Mouse (Mus musculus) heart, embryonic 11.5 days (tissue): ENCODE data around the gene Cdh4. TPM values are rescaled to one million over a fixed set of nuclear protein-coding genes. Genes with fewer than 3 reads are reported as not detected.

ENCODE experiments used
- ATAC-seq: fragments of 200-750 bp; cut with Nextera tagmentation; replicated peaks from 2 replicates; pipeline ENCODE4 v1.8.0; 2017; ENCODE audit warnings: moderate library complexity; ENCODE audit not compliant: insufficient number of reproducible peaks, low FRiP score, low TSS enrichment
- H3K27ac ChIP-seq: fragments of 300-500 bp; sonication (generic); 2 replicates; pipeline ENCODE4 v1.5.1; 2014; ENCODE audit warnings: mild to moderate bottlenecking, low read depth, low read length
- H3K27me3 ChIP-seq: fragments of 300-500 bp; sonication (generic); 2 replicates; pipeline ENCODE4 v1.6.1; 2014; ENCODE audit warnings: mild to moderate bottlenecking, low read length, mixed read lengths; ENCODE audit not compliant: control insufficient read depth, insufficient read depth
- H3K36me3 ChIP-seq: fragments of 300-500 bp; sonication (generic); 2 replicates; pipeline ENCODE4 v1.6.1; 2014; ENCODE audit warnings: mild to moderate bottlenecking, low read length, moderate library complexity, mixed read lengths; ENCODE audit not compliant: control insufficient read depth, insufficient read depth
- H3K4me1 ChIP-seq: fragments of 300-500 bp; sonication (generic); 2 replicates; pipeline ENCODE4 v1.6.1; 2014; ENCODE audit warnings: low read length; ENCODE audit not compliant: control insufficient read depth, insufficient read depth
- H3K4me2 ChIP-seq: fragments of 300-500 bp; sonication (generic); 2 replicates; pipeline ENCODE4 v1.6.1; 2014; ENCODE audit warnings: mild to moderate bottlenecking, moderate library complexity
- H3K4me3 ChIP-seq: fragments of 300-500 bp; sonication (generic); 2 replicates; pipeline ENCODE4 v1.5.1; 2014; ENCODE audit warnings: low read depth, low read length
- H3K9ac ChIP-seq: fragments of 300-500 bp; sonication (generic); 2 replicates; pipeline ENCODE4 v1.6.1; 2014; ENCODE audit warnings: mild to moderate bottlenecking, low read depth, low read length, moderate library complexity
- H3K9me3 ChIP-seq: fragments of 300-500 bp; sonication (generic); replicated peaks from 2 replicates; pipeline ENCODE4 v1.6.1; 2016; ENCODE audit warnings: low read length; ENCODE audit not compliant: control insufficient read depth
- WGBS: fragments of 180-500 bp; shearing (Covaris S2); extraction: QIAGEN DNeasy Blood & Tissue Kit; methylation state at CpG from one replicate; pipeline ENCODE4 v1.1.7; 2014; ENCODE audit not compliant: insufficient replicate concordance; 5-methylcytosine and 5-hydroxymethylcytosine counted together
- polyA plus RNA-seq: library from polyadenylated mRNA; unstranded; fragments of >200 nt; fragmentation: Nextera tagmentation; extraction: Ambion mirVana; gene quantifications from 2 replicates; pipeline ENCODE4 v1.2.1, GENCODE M21; 2014

Gene Cdh4
- polyA plus RNA-seq, 1 experiment from 2014 or later = 0.56 TPM

DNA sequence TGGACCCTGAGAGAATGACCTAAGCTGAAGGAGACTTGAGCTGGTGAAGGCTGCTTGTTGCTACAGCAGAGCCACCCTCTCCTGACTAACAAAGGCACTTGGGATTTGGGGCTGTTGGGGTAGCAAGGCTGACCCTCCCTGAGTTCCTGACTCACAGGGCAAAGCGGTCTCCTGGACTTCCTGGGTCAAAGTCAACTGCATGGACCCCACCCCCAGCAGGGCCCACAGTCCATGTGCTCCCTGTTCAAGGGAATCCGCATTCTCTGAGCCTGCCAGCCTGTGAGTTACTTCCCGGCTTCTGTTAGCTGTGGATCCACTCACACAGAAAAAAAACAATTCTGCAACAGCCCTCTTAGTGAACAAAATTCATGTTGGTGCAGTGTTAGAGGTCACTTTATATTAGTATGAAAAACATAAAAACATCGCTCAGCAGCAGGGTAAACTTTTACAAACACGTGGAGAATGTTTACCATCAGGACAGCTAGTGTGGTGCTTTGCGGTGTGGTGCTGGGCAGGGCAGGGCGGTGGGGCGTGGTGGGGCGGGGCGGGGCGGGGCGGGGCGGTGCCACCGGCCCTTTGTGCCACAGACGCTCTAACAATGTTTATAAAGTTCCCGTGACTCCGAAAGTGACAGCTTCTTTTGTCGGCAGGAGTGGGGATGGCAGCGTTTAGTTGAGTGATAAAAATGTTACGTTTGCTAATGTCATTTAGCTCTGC is 219.9 kb downstream of the Cdh4 start:
- Histone ChIP-seq H3K9me3 (no peaks in the 10 kb centered on the region), H3K27me3 (peaks cover 21% of the 10 kb centered on the region; the same call in 1 of the 2 replicates), H3K27ac (no peak overlapping the region), H3K4me3 (peak overlapping the region; percentile 30), H3K36me3 (no peaks in the 10 kb centered on the region), H3K4me1 (0 out of 2 replicates have a peak, but pooled peaks cover 4% of the 10 kb centered on the region), H3K9ac (no peak overlapping the region), H3K4me2 (peak overlapping the region; percentile 60)
- WGBS = 4% methylated on average over 20 of the region's 20 CpGs
- ATAC-seq = no peak

DNA sequence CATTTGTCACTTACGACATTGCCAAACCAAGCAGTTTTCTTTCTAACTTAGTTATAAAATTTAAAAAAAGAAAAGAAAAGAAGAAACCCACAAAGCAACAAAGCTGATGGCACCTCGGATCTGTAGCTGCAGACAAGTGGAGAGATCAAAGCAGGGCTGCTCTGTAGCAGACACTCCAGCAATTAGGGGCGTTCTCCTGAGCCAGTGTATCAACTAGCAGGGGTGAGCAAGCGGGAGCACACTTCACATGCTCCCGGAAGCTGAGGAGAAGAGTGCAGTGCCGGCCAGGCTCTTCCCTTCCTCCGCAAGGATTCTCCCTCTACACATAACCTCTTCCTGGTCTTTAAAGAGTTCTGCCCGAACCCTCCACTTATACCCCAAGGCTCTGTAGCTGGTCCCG is 220.5 kb downstream of the Cdh4 start:
- ATAC-seq = peak; percentile 31; the same call in 1 of the 2 replicates
- H3K27me3 ChIP-seq = peaks cover 21% of the 10 kb centered on the region; the same call in 1 of the 2 replicates
- WGBS = 15% methylated on average over 9 of the region's 9 CpGs
- peak overlapping the region; percentile 30 for H3K4me3 ChIP-seq
- H3K4me2 ChIP-seq = peak overlapping the region; percentile 60
- no peaks in the 10 kb centered on the region for H3K9me3 ChIP-seq
- H3K9ac ChIP-seq = no peak overlapping the region
- 0 out of 2 replicates have a peak, but pooled peaks cover 4% of the 10 kb centered on the region for H3K4me1 ChIP-seq
- H3K36me3 ChIP-seq = no peaks in the 10 kb centered on the region
- no peak overlapping the region for H3K27ac ChIP-seq

DNA sequence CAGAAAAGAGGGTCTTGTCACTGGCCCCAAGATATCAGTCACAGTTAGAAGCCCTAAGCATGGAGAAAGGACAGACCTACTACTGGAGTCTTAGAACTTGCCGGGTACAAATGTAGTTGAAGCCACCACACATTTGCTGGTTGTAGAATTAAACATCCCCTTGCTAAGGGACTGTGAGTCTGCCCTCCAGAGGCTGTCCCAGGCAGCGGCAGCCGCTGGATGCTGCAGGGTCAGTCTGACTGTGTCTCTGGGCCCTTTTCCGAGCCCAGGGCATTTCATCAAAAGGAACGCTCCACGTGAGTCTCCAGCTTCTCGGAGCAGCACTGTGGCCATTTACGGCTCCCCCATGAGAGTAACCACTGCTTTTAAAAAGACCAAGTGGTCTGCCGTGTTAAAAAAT is 221.4 kb downstream of the Cdh4 start:
- no peaks in the 10 kb centered on the region for H3K9me3 ChIP-seq
- no peak overlapping the region for H3K9ac ChIP-seq
- H3K36me3 ChIP-seq = no peaks in the 10 kb centered on the region
- no peak overlapping the region for H3K27ac ChIP-seq
- peaks cover 18% of the 10 kb centered on the region; the same call in 1 of the 2 replicates for H3K27me3 ChIP-seq
- no peak overlapping the region for H3K4me3 ChIP-seq
- 51% methylated on average over 9 of the region's 9 CpGs for WGBS
- no peak for ATAC-seq
- H3K4me2 ChIP-seq = no peak overlapping the region
- H3K4me1 ChIP-seq = 0 out of 2 replicates have a peak, but pooled peaks cover 4% of the 10 kb centered on the region

DNA sequence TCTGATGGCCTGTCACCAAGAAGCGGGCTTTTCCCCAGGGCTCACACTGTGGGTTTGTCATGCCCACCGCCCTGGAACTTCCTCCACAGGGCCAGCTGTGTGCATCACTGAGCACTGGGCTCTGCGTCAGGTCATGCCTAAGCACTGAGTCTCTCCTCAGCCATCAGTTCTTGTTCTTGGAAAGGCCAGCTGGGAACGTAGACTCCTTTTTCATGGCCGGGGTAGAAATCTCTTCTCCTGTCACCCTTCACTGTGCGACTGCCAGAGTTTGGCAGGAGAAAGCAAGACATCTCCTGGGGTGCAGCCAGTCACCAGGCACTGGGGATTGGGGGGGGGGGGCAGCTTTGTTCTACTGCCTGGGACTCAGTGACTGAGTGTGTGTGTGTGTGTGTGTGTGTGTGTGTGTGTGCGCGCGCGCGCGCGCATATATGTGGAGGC is 222.0 kb downstream of the Cdh4 start:
- Histone ChIP-seq H3K9me3 (no peaks in the 10 kb centered on the region), H3K4me3 (no peak overlapping the region), H3K36me3 (no peaks in the 10 kb centered on the region), H3K9ac (no peak overlapping the region), H3K4me1 (0 out of 2 replicates have a peak, but pooled peaks cover 4% of the 10 kb centered on the region), H3K27me3 (peaks cover 18% of the 10 kb centered on the region; the same call in 1 of the 2 replicates), H3K4me2 (no peak overlapping the region), H3K27ac (no peak overlapping the region)
- 92% methylated on average over 13 of the region's 13 CpGs for WGBS
- no peak for ATAC-seq

DNA sequence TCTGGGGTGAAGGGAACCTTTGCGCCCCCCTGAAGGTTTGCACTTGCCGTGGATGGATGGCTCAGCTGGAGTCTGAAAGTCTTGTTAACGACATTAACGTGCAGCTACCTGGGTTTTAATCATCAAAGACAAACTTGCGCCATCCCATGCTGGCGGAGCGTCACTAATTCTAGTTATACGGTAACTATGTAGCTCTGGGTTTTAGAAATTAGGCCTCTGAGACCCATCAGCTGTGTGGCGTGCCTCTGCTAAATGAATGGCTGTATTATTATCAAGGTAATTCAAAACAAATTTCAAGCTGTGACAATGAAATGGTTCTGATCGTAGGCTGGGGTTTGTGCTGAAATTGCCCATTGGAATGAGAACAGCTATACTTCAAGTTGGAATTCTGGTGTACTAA is 228.5 kb downstream of the Cdh4 start:
- H3K9ac ChIP-seq = no peak overlapping the region
- H3K36me3 ChIP-seq = no peaks in the 10 kb centered on the region
- H3K4me3 ChIP-seq = no peak overlapping the region
- no peak for ATAC-seq
- no peaks in the 10 kb centered on the region for H3K4me1 ChIP-seq
- no peak overlapping the region for H3K27ac ChIP-seq
- H3K27me3 ChIP-seq = peaks cover 2% of the 10 kb centered on the region; the same call in 1 of the 2 replicates
- H3K9me3 ChIP-seq = no peaks in the 10 kb centered on the region
- no peak overlapping the region for H3K4me2 ChIP-seq
- WGBS = 67% methylated on average over 10 of the region's 10 CpGs

DNA sequence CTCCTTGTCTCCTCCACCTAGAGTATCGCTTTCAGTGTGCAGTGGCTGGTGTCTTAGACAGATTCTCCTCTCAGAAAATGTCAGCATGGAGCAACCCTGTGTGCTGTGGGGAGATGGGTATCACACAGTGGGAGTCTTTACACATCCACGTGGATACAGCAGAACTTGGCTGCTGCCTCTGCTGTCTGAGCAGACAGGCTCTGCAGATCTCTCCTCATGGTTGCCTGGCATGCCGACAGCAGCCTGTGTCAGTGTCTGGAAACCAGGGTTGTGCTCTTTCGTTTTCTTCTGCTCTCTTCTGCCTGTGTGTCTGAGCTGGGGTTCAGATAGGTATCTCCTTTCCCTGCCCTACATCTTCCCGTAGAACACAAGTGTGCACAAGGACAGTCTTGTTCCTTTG is 237.6 kb downstream of the Cdh4 start:
- no peak overlapping the region for H3K4me2 ChIP-seq
- WGBS = 74% methylated on average over 5 of the region's 5 CpGs
- no peak overlapping the region for H3K9ac ChIP-seq
- H3K27me3 ChIP-seq = no peaks in the 10 kb centered on the region
- H3K27ac ChIP-seq = no peak overlapping the region
- no peak for ATAC-seq
- H3K4me1 ChIP-seq = no peaks in the 10 kb centered on the region
- no peak overlapping the region for H3K4me3 ChIP-seq
- no peaks in the 10 kb centered on the region for H3K9me3 ChIP-seq
- no peaks in the 10 kb centered on the region for H3K36me3 ChIP-seq

DNA sequence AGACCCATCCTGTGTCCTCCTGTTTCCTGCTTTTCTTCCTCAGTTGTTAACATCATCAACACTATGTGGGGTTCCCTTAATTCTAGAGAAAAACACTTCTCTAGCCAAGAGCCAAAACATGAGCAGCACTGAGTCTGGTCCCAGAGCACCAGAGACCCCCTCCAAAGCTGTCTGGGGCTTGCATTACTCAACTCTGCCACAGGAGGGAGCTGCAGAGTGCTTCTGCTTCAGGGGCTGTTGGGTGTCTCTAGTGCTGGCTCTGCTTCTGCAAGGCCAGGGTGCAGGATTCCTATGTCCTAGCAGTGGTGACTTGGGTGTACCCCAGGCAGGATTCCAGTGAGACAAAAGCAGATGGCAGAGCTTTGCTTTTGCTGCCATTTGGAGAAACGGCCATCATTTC is 239.2 kb downstream of the Cdh4 start:
- Histone ChIP-seq H3K4me3 (no peak overlapping the region), H3K9me3 (no peaks in the 10 kb centered on the region), H3K4me2 (no peak overlapping the region), H3K36me3 (no peaks in the 10 kb centered on the region), H3K4me1 (no peaks in the 10 kb centered on the region), H3K27me3 (no peaks in the 10 kb centered on the region), H3K27ac (no peak overlapping the region), H3K9ac (no peak overlapping the region)
- no peak for ATAC-seq
- 88% methylated on average over 1 of the region's 1 CpGs for WGBS

DNA sequence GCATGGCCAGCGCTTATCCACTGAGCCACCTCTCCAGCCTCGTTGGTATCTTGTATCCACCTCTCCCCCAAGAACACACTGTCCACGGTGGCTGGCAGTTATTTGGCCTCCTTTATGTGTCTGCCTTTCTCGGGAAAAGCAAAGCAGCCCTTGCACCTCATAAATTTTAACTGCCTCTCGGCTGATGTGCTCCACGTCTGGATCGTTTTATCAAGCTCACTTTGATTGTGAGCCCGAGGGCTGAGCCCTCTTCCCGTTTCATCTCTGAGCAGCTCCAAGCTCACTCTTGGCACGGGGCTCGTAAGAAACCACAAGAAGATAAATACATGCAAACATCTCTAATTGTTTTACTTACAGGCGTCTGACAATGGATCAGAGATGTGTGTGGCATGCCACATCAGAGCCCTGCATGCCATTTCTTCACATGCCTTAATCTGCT is 245.0 kb downstream of the Cdh4 start:
- no peak for ATAC-seq
- H3K4me2 ChIP-seq = no peak overlapping the region

DNA sequence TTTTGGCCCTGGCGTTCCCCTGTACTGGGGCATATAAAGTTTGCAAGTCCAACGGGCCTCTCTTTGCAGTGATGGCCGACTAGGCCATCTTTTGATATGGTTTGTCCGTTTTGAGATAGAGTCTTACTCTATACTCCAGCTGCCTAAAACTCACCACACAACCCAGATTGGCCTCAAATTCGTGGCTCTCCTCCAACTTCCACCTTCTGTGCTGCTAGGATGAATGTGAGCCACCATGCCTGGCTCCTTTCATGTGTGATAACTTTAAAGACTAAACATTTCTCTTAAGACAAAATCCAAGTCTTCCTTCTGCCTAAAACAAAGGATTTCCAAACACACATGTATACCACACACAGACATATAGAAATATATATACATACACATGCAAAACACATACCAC is 246.7 kb downstream of the Cdh4 start:
- Histone ChIP-seq H3K36me3 (no peaks in the 10 kb centered on the region), H3K4me3 (no peak overlapping the region), H3K9ac (no peak overlapping the region), H3K27me3 (no peaks in the 10 kb centered on the region), H3K4me1 (no peaks in the 10 kb centered on the region), H3K4me2 (no peak overlapping the region), H3K27ac (no peak overlapping the region), H3K9me3 (no peaks in the 10 kb centered on the region)
- WGBS = 74% methylated on average over 5 of the region's 5 CpGs
- no peak for ATAC-seq

More for the DNA sequence above, 245.0 kb downstream of the Cdh4 start:
- Histone ChIP-seq H3K4me1 (no peaks in the 10 kb centered on the region), H3K36me3 (no peaks in the 10 kb centered on the region), H3K9ac (no peak overlapping the region), H3K27me3 (no peaks in the 10 kb centered on the region), H3K4me3 (no peak overlapping the region), H3K27ac (no peak overlapping the region), H3K9me3 (no peaks in the 10 kb centered on the region)
- 53% methylated on average over 12 of the region's 12 CpGs for WGBS
